Mouse (Mus musculus): ENCODE measurements around the gene H2afv.

H2afv gene

GRCm38 (mm10) chr11:6380916-6381315, 63.3 kb downstream of the H2afv start:
- DNase-seq = no peak

All from right cerebral cortex, postnatal 14 days (tissue).